Mouse (Mus musculus) testis, postnatal 10 days (tissue): ENCODE results near the gene Slc6a6.
A peak's percentile ranks its signal among the peaks of the same experiment; 100 is the strongest.

ENCODE experiments used
- DNase-seq: peaks from one replicate; pipeline ENCODE4 v3.0.0; 2021; ENCODE audit warnings: low spot score

Gene Slc6a6

DNA sequence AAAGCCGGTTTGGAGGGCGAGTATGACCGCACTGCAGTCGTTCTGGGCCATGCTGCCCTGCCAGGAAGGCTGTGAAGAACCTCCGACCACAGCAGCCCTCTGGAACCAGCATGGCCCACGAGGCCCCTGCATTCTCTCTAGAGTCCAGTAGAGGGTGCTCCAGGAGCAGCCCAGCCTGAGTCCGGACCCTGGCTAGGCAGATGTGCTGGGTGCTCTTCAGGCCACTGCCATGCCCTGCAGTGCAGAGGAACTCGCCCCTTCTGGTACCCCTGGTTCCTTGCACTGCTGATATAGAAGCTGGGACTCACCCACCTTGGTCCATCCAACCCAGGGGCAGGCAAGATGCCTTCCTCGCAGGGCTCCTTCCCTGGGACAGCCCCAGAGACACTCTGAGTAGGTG, 92.7 kb downstream of the Slc6a6 start:
- DNase-seq = peak; percentile 81

- DNase-seq = no peak
Measured at GRCm38 (mm10) chr6:91779206-91779605, 95.4 kb downstream of the Slc6a6 start.

- DNase-seq = no peak
Measured at GRCm38 (mm10) chr6:91785018-91785417, 101.2 kb downstream of the Slc6a6 start.

DNA sequence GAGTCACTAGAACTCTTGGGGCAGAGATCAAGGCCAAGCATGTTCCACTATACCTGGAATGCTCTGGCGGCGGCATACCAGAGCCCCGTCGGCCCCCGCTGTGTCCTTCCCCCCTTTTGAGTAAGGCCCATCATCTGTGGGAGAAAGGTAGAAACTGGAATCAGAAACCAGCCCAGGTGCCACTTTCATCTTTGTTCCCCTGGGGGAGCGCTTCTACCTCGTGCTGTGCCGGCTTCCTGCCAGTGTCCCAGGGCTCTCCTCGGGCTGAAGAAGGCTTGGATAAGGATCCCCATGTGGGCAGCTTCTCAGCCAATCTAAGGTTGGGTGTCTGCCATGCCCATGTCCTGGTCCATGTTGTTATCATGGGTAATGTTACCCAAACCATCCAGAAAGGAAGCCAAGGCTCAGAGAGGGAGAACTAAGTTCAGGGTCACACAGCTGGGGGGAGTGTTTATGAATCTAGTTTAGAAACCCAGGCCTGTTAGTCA, 104.5 kb downstream of the Slc6a6 start:
- no peak for DNase-seq

DNA sequence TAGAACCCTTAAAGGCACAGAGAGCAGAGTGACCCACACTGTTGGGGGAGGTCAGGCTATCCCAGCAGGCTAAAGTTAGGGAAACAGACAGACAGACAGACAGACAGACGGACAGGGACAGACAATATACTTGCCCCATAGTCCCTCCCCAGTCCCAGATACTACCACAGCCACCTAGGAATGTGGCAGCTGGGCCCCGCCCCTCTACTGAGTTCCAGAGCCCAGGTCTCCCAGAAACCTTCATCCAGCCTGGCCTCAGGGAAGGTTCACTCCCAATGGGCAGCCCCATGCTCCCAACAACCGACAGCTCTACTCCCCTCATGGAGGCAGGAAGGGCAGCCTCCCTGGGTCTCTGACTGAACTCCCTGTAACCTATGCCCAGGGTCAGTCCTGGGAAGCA, 111.8 kb downstream of the Slc6a6 start:
- DNase-seq = no peak

GRCm38 (mm10) chr6:91796064-91796463, 112.2 kb downstream of the Slc6a6 start:
- no peak for DNase-seq

- DNase-seq = no peak
Measured at GRCm38 (mm10) chr6:91796736-91797135, 112.9 kb downstream of the Slc6a6 start.

- no peak for DNase-seq
Measured at GRCm38 (mm10) chr6:91798496-91798895, 114.6 kb downstream of the Slc6a6 start.

- no peak for DNase-seq
Measured at GRCm38 (mm10) chr6:91804177-91804576, 120.3 kb downstream of the Slc6a6 start.

DNA sequence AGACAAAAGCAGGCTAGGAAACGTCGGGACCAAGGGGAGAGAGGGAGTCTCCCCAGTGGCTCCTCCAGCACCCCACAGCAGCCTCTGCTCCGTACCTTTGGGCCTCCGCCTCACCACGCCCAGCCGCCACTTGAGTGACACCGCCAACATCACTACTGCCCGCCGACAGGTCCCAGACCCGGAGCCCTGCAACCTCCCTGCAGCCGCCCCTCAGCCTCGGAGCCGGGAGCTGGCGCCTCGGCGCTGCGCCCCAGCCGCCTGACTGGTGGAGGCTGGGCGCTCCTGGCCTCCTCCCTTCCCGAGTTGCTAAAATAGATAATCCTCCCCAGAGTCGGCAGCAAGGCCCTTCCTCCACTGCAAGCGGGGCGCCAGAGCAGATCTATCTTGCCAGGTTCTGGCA, 123.3 kb downstream of the Slc6a6 start:
- DNase-seq = peak; percentile 62

DNA sequence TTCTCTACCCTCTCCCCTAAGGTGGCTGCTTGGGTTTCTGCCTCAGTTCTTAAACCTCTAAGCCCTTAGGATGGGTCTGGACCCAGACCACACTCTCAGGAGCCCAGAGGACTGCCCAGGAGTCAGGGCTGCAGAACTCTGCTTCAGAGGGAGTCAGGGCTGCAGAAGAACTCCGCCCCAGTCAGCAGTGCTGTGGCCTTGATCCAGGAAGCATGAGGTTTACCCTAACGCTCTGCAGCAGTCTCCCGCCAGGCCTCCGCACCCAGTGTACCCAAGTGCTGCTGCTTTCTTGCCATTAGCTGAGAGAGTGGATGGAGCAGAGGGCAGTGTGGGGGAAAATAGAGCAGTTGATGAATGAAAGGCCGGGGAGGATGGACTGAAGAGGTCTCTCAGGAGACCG, 124.2 kb downstream of the Slc6a6 start:
- no peak for DNase-seq
